Mouse (Mus musculus) CH12.LX (cell line): ENCODE measurements around the gene Slc22a14. TPM values are rescaled to one million over a fixed set of nuclear protein-coding genes. Genes with fewer than 3 reads are reported as not detected.
A peak's percentile ranks its signal among the peaks of the same experiment; 100 is the strongest.

ENCODE experiments used
- DNase-seq: peaks from one replicate; pipeline ENCODE4 v3.0.0-alpha.2; 2013; ENCODE audit errors: extremely low read depth
- H3K27ac ChIP-seq: 2 replicates; pipeline ENCODE4 v1.5.1; 2012; ENCODE audit warnings: low read depth, mild to moderate bottlenecking, control low read depth, moderate library complexity; ENCODE audit not compliant: insufficient read depth
- H3K27me3 ChIP-seq: replicated peaks from 2 replicates; pipeline ENCODE3; 2012; ENCODE audit warnings: inconsistent platforms
- H3K36me3 ChIP-seq, 2 experiments: replicated peaks in 1 of 2; 2 replicates each; pipeline versions ENCODE3 to v1.6.1; 2012; ENCODE audit warnings: inconsistent platforms in 1 of 2, low read length in 1 of 2, mild to moderate bottlenecking in 1 of 2, mixed read lengths in 1 of 2, moderate library complexity in 1 of 2; ENCODE audit not compliant: control insufficient read depth in 1 of 2, insufficient read depth in 1 of 2
- H3K4me1 ChIP-seq, 2 experiments: 2 replicates each; pipeline ENCODE4 v1.6.1; 2012; ENCODE audit warnings: inconsistent platforms in 1 of 2, moderate library complexity in 1 of 2; ENCODE audit not compliant: insufficient read depth in 2 of 2, control insufficient read depth in 1 of 2
- H3K4me2 ChIP-seq: 2 replicates; pipeline ENCODE4 v1.6.1; 2012; ENCODE audit warnings: low read depth, mild to moderate bottlenecking, control low read depth; ENCODE audit not compliant: poor library complexity, insufficient read depth, severe bottlenecking
- H3K4me3 ChIP-seq, 3 experiments: fragments of 150-350 bp in 1 of 3; sonication (generic) in 1 of 3; replicated peaks in 1 of 3; 2 replicates each; pipeline versions ENCODE3 to v1.5.1; 2011 to 2012; ENCODE audit warnings: low read depth in 2 of 3, low read length in 2 of 3, mild to moderate bottlenecking in 2 of 3, moderate library complexity in 2 of 3, control low read depth in 1 of 3, improper control_type of control experiment in 1 of 3, inconsistent platforms in 1 of 3, mixed read lengths in 1 of 3; ENCODE audit not compliant: poor library complexity in 1 of 3
- H3K79me2 ChIP-seq: replicated peaks from 2 replicates; pipeline ENCODE4 v1.6.1; 2012; ENCODE audit warnings: mild to moderate bottlenecking, moderate library complexity; ENCODE audit not compliant: control insufficient read depth, poor library complexity, insufficient read depth, severe bottlenecking; ENCODE audit errors: extremely low read depth
- H3K9ac ChIP-seq: 2 replicates; pipeline ENCODE4 v1.6.1; 2012; ENCODE audit warnings: low read depth, mild to moderate bottlenecking, control low read depth, moderate library complexity; ENCODE audit not compliant: insufficient read depth
- H3K9me3 ChIP-seq: replicated peaks from 2 replicates; pipeline ENCODE3; 2012; ENCODE audit warnings: low read length, inconsistent platforms, mixed read lengths
- BHLHE40 ChIP-seq: IDR thresholded peaks from 2 replicates; pipeline ENCODE4 v1.6.1; 2011; ENCODE audit warnings: mild to moderate bottlenecking, low read depth, low read length, improper control_type of control experiment
- E2F4 ChIP-seq: IDR thresholded peaks from 2 replicates; pipeline ENCODE4 v1.6.1; 2011; ENCODE audit warnings: low read depth, low read length, improper control_type of control experiment; ENCODE audit not compliant: insufficient replicate concordance
- MEF2A ChIP-seq: IDR thresholded peaks from 2 replicates; pipeline ENCODE4 v1.6.1; 2014; ENCODE audit warnings: low read depth, mild to moderate bottlenecking, inconsistent platforms, low read length, improper control_type of control experiment, borderline replicate concordance
- MYC ChIP-seq: IDR thresholded peaks from 2 replicates; pipeline ENCODE4 v1.6.1; 2011; ENCODE audit warnings: low read depth, mild to moderate bottlenecking, improper control_type of control experiment, low read length
- NELFE ChIP-seq: IDR thresholded peaks from 2 replicates; pipeline ENCODE4 v1.6.1; 2011; ENCODE audit warnings: low read depth, low read length, improper control_type of control experiment
- PAX5 ChIP-seq: IDR thresholded peaks from 2 replicates; pipeline ENCODE4 v1.6.1; 2012; ENCODE audit warnings: low read length, inconsistent platforms, mixed read lengths
- RAD21 ChIP-seq: IDR thresholded peaks from 2 replicates; pipeline ENCODE4 v1.6.1; 2011; ENCODE audit warnings: low read depth, mild to moderate bottlenecking, low read length, improper control_type of control experiment, moderate library complexity
- TBP ChIP-seq: conservative IDR thresholded peaks from 2 replicates; pipeline ENCODE4 v1.6.1; 2011; ENCODE audit warnings: low read depth, low read length, improper control_type of control experiment
- USF1 ChIP-seq: IDR thresholded peaks from 2 replicates; pipeline ENCODE4 v1.6.1; 2014; ENCODE audit warnings: low read depth, mild to moderate bottlenecking, inconsistent platforms, low read length, improper control_type of control experiment
- USF2 ChIP-seq: conservative IDR thresholded peaks from 2 replicates; pipeline ENCODE4 v1.6.1; 2011; ENCODE audit warnings: low read depth, low read length, improper control_type of control experiment
- ZMIZ1 ChIP-seq: IDR thresholded peaks from 2 replicates; pipeline ENCODE4 v1.6.1; 2012; ENCODE audit warnings: low read depth, mild to moderate bottlenecking, inconsistent platforms, low read length, improper control_type of control experiment
- ZNF384 ChIP-seq: IDR thresholded peaks from 2 replicates; pipeline ENCODE4 v1.6.1; 2012; ENCODE audit warnings: low read depth, low read length, improper control_type of control experiment, inconsistent platforms
- dilution Hi-C: fragments of 300-500 bp; cut with MboI; formaldehyde crosslinking; loops from 2 replicates; pipeline ENCODE4 v1.14.3; 2020; ENCODE audit warnings: low sequenced_read_pairs; ENCODE audit not compliant: extremely low pct_unique_long_range_greater_than_20kb, extremely low pct_ligation_motif_present
- in situ Hi-C: fragments of 300-500 bp; cut with MboI; formaldehyde crosslinking; loops from 3 replicates; pipeline ENCODE4 v1.14.3; 2019; ENCODE audit warnings: low sequenced_read_pairs, low pct_ligation_motif_present, low pct_unique_long_range_greater_than_20kb, mixed read lengths
- polyA plus RNA-seq: library from polyadenylated mRNA; unstranded; fragments of >175 nt; gene quantifications from 2 replicates; pipeline ENCODE4 v1.2.1, GENCODE M21; 2012; ENCODE audit warnings: low read depth; ENCODE audit not compliant: insufficient read length
- total RNA-seq, 2 experiments: library from RNA; depleted of rRNA; stranded (reverse); fragments of 300-350 nt in 1 of 2; fragments of >200 nt in 1 of 2; gene quantifications; 2 replicates each; pipeline ENCODE4 v1.2.3; 2012 to 2014

The Slc22a14 gene
- total and polyA plus RNA-seq, 3 experiments = not detected

DNA sequence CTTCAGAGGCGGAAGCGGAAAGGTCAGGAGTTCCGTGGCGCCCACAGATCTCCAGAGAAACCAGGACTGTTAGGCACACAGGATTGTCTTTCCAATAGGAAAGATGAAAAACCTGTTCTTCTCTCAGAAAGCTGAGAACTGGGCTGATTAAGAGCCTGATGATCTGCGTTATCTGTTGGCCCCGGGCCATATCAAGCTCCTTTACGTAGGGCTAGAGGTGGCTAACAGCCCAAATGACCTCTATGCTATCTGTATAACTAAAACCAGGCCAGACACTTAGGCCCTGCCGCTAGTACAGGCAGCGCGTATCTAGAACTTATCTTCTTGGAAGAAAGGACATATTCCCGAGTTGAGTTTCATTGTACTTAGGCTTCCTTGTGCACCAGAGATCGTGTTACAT, 2.1 kb downstream of the Slc22a14 start:
- H3K27me3 ChIP-seq = no peaks in the 10 kb centered on the region
- TF ChIP-seq MYC (no peak), TBP (no peak), NELFE (no peak), BHLHE40 (no peak), MEF2A (no peak)
- H3K9me3 ChIP-seq = no peaks in the 10 kb centered on the region
- peaks cover 1 to 2% of the 10 kb centered on the region in 2 experiments; a peak in 2 of 4 replicates for H3K4me1 ChIP-seq
- in situ Hi-C loops = loop anchor here (5.0 kb wide), 1 partner anchor 64 kb away; no protein-coding TSS in a partner anchor
- no peak overlapping the region for H3K4me2 ChIP-seq
- no peaks in the 10 kb centered on the region for H3K79me2 ChIP-seq
- H3K4me3 ChIP-seq = no peak overlapping the region
- no peak for DNase-seq
- no peak overlapping the region for H3K9ac ChIP-seq
- H3K36me3 ChIP-seq = peaks cover 19 to 37% of the 10 kb centered on the region in 2 experiments
- dilution Hi-C loops = no loop called here
- H3K27ac ChIP-seq = no peak overlapping the region

DNA sequence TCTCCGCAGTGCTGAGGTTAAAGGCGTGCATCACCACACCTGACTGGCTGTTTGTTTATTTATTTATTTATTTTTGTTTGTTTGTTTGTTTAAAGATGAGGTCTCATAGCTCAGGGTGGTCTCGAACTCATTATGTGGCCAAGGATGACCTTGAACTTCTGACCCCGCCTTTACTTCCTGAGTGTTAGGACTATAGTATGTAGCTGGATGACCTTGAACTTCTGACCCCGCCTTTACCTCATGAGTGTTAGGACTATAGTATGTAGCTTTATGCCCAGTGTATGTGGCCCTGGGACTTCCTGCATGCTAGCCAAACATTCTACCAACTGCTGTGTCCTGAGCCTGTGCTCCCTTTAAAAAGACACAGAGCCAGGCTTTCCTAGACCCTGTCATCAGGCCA, 3.9 kb downstream of the Slc22a14 start:
- H3K36me3 ChIP-seq = peaks cover 10 to 26% of the 10 kb centered on the region in 2 experiments
- peaks cover 4% of the 10 kb centered on the region in 2 experiments; a peak in 2 of 4 replicates for H3K4me1 ChIP-seq
- H3K9ac ChIP-seq = no peak overlapping the region
- no peak overlapping the region for H3K27ac ChIP-seq
- H3K4me3 ChIP-seq = no peak overlapping the region
- no peak overlapping the region for H3K4me2 ChIP-seq
- H3K27me3 ChIP-seq = no peaks in the 10 kb centered on the region
- no peaks in the 10 kb centered on the region for H3K79me2 ChIP-seq
- dilution Hi-C loops (no loop called here), in situ Hi-C loops (loop anchor here (5.0 kb wide), 1 partner anchor 66 kb away; no protein-coding TSS in a partner anchor)
- H3K9me3 ChIP-seq = no peaks in the 10 kb centered on the region
- DNase-seq = no peak
- TF ChIP-seq RAD21 = no peak

GRCm38 (mm10) chr9:119358058-119358429, 7.3 kb downstream of the Slc22a14 start:
- DNase-seq = no peak
- TF ChIP-seq ZNF384 = no peak
- TF ChIP-seq PAX5 = no peak
- no peak for TF ChIP-seq USF2
- no peak for TF ChIP-seq USF1
- TF ChIP-seq ZMIZ1 = no peak
- TF ChIP-seq E2F4 = no peak
- TF ChIP-seq NELFE = no peak
- no peaks in the 10 kb centered on the region for H3K79me2 ChIP-seq
- H3K27ac ChIP-seq = no peak overlapping the region
- H3K9ac ChIP-seq = peak overlapping the region; percentile 76; the same call in 1 of the 2 replicates
- H3K4me2 ChIP-seq = peak overlapping the region; percentile 72
- in situ Hi-C loops (loop anchor here (10.0 kb wide), 1 partner anchor 203 kb away; the partner anchor contains the start of genes Acaa1b and Gm47289), dilution Hi-C loops (no loop called here)
- H3K9me3 ChIP-seq = no peaks in the 10 kb centered on the region
- peaks cover 10 to 17% of the 10 kb centered on the region in 2 experiments for H3K36me3 ChIP-seq
- H3K4me3 ChIP-seq = peak overlapping the region; percentile 41 to 67 (median 58)
- H3K27me3 ChIP-seq = no peaks in the 10 kb centered on the region
- H3K4me1 ChIP-seq = peaks cover 4% of the 10 kb centered on the region in 2 experiments; a peak in 2 of 4 replicates
